Mouse (Mus musculus) naive thymus-derived CD4-positive, alpha-beta T cell, adult 2 months (primary cell): ENCODE data around the gene Mroh8.
A peak's percentile ranks its signal among the peaks of the same experiment; 100 is the strongest.
"Not testable (repeated sequence)": the region's sequence is repeated elsewhere in the genome, so short reads cannot be mapped to it uniquely, and the experiment has no call there.

Source experiments
- DNase-seq: peaks from one replicate; pipeline ENCODE4 v3.0.0-alpha.2; 2011; ENCODE audit warnings: low read depth

Gene Mroh8

DNA sequence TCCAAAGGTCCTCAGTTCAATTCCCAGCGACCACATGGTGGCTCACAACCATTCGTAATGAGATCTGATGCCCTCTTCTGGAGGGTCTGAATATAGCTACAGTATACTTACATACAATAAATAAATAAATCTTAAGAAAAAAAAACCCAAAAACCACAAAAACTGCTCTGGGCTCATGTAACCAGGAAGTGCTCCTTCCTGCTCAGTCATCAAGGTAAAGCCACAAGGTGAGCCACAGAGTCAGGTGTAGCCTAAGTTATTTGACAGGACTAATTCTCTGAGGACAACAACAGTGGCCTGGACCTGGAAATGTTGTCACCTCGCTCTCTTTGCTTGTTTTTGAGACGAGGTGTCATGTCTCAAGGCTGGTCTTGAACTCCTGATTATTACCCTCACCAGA lies 88.7 kb downstream of the Mroh8 start:
- peak; percentile 23 for DNase-seq

DNA sequence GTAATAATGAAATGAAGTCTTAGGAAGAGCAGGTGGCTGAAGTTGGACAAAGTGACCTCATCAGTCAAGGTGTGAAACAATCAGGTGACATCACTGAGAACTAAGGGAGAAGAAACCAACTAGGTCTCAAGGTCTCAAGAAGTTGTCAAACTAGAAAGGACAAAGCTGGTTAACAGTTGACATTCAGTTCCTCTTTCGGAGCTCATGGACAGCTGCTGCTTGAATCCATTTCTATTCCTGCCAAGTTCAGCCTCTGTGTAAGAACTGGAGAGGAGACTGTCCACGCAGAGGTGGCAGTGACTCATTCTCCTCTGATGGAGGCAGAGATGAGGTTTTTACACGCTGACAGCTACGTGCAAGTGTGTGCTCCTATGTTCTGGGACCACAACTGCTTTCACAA lies 92.1 kb downstream of the Mroh8 start:
- DNase-seq: no peak

DNA sequence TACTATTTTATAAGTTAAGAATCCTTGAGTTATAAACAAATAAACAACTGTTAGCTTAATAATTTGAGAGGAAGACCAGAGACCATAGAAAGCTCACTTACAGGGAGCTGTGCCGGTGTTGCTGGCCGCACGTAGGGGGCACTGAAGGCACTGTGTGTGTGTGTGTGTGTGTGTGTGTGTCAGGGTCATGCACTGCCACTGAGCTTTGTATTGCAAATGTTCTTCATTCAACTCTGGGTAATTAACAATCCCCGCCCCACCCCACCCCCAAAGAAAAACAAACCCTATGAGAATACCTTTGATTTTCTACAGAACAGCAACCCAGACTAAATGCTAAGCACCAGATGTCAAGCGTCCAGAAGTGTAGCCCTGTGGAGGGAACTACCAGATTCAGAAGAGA lies 92.8 kb downstream of the Mroh8 start:
- DNase-seq: no peak

DNA sequence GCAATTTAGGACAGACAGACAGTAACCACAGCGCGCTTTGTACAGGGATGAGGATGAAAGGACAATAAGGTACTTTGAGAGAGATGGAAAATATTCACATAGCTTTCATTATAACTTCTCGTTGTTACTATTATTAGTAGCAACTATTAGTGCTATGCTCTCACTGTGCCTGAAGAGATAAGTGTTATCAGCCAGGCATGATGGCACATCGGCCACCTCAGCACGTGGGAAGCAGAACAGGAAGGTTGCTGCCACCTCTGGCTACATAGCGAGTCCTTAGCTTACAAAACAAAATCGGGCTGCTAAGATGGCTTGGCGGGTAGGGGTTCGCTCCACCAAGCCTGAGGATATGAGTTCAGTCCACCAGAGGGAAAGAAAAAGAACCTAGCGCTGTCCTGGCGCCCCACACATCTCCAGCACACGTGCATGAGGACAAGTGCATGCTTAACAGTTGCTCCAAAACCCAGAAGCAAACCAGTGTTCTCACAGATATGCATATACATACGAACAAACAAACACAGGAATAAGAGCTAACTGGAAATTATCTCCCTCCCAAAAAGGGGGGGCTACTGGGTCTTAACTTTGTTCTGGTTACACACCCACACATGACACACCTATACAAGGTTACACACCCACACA lies 94.2 kb downstream of the Mroh8 start:
- no peak for DNase-seq

DNA sequence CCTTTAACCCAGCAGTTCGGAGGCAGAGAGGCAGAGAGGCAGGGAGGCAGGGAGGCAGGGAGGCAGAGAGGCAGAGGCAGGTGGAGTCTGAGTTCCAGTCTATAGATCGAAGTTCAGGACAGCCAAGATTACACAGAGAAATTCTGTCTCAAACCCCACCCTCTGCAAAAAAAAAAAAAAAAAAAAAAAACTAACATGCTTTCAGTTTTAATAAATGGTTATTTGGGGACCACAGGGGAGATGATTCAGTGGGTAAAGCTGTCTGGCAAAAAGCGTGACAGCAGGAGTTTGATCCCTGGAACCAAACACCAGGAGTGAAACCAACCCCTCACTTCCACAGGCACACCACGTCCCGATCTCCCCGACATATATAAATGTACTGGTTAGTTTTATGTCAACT lies 101.2 kb downstream of the Mroh8 start:
- DNase-seq: no peak

DNA sequence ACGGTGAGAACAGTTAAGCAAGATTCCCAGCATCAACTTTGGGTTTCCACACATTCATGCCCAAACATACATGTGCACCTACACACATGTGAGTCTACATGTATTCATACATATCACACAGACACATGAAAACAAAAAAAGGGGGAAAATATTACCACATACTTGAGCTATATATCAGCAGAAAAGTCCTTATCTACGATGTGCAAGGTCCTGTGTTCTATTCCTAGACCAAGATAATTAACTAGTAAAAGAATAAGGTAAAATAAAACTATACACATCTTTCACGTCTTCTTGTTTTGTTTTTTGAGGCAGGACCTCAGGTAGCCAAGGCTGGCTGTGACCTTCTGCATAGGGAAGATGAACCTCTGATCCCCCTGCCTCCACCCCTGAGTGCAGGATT lies 103.1 kb downstream of the Mroh8 start:
- no peak for DNase-seq

DNA sequence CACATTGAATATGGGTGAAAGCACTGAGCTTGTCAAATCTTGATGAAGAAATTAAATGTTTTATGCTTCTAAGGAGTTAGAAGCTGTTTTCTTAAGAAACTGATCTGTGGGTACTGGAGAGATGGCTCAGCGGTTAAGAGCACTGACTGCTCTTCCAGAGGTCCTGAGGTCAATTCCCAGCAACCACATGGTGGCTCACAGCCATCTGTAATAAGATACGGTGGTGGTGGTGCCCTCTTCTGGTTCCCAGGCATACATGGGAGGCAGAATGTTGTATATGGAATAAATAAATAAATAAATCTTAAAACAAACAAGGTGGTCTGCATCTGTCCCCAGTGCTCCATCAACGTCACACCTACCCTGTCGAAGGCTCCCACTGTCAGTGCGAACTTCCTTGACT lies 104.9 kb downstream of the Mroh8 start:
- DNase-seq: no peak

DNA sequence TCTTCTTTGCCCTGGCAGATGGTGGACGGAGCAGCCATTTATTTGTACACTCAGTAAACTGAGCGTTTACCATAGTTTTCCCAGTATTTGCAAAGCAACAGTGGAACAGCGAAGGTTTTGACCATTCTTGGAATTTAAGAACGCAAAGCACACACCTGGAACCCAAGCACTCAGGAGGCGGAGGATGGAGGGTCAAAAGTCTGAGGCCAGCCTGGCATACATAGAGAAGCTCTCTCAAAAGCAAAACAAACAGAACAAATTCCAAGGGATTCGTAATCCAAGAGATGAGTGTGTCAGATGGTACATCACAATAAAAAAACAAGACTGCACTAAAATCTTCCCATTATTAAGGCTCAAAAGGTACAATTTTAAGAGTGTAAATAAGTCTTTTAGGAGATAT lies 105.8 kb downstream of the Mroh8 start:
- no peak for DNase-seq

DNA sequence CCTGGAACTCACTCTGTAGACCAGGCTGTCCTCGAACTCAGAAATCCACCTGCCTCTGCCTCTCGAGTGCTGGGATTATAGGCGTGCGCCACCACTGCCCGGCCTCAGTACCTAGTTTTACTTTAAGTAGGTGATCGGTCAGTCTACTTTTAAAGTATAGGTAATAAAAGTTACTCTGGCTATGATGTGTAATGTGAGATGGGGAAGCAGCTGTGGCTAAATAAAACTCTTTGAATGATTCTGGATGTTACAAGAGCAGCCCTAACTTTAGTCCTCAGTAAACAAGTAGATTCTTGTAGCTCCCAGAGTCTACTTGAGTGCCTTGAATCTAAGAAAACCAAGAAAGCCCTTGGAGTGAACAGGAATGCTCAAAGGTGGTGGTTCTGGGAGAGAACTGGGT lies 106.4 kb downstream of the Mroh8 start:
- no peak for DNase-seq

DNA sequence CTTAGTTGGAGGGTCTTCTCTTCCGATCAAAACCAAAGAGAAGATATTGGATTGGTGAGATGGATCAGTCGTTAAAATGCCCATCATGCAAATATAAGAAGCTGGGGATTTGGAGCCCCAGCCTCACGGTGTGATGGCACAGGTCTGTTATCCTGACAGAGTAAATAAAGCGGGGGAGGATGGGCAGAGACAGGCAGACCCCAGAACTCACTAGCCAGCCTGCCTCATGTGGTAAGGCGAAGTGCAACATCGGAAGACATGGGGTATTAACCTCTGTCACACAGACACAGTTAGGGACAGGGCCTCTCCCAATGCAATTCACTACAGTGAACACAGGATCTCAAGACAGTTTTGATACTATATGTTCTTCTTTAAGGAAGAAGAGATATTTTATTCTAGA lies 108.7 kb downstream of the Mroh8 start:
- DNase-seq: no peak

DNA sequence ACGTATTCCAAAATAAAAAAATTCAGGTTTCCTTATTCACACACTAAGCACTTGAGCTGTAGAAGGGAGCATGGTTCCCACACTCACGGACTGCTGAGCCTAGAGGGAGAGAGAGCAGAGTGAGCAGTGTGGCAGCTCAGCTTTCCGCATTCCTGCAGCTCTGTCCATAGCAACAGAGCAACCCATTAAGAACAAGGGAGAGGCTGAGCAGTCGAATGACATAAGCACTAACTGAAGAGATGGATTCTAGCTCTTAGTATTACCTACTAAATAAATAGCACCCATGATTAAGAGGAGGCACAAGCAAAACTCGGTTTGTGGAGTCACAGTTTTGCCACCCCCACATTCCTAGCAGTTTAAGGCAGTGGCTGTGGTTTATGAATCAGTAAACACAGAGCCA lies 109.2 kb downstream of the Mroh8 start:
- DNase-seq: no peak

DNA sequence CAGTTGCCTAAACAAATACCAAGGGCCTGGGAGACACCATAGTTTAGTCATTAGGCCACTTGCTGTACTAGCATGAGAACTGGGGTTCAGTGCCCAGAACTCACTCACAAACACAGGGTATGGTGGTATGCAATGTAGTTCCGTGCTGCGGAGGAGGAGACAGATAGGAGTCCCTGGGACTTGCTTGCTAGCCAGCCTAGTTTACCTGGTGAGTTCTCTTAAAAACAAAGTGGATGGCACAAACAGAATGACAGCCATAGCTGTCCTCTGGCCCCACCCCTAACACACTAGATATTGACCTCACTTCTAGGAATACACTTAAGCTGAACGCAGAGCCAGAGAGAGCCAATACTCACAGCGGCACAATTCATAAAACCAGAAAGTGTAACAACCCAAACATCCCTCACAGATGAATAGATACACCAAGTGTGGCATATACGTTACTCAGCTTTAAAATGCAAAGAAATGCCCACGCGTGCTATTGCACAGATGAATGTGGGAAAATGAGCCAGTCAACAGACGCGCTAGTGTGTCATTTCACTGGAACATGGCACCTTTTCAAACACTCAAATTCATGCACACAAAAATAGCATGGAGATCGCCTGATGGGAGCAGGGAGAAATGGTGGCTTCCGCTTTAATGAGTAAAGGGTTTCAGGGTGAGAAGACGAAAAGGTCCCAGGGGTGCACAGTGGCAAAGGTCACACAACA lies 112.8 kb downstream of the Mroh8 start:
- no peak for DNase-seq

DNA sequence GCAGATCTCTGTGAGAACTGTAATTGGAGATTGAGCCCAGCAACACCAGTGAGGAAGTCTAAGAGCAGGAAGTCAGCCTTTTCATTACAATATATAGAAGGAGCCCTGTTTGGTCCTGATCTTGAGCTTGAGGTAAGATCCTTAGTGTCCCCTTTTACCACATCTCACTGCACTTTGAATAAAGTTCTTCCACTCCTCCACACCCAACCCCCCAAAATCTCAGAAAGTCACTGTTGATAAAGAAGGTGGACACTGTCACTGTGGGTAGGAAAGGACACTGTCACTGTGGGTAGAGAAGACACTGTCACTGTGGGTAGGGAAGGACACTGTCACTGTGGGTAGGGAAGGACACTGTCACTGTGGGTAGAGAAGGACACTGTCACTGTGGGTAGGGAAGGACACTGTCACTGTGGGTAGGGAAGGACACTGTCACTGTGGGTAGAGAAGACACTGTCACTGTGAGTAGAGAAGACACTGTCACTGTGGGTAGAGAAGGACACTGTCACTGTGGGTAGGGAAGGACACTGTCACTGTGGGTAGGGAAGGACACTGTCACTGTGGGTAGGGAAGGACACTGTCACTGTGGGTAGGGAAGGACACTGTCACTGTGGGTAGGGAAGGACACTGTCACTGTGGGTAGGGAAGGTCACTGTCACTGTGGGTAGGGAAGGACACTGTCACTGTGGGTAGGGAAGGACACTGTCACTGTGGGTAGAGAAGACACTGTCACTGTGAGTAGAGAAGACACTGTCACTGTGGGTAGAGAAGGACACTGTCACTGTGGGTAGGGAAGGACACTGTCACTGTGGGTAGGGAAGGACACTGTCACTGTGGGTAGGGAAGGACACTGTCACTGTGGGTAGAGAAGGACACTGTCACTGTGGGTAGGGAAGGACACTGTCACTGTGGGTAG lies 113.8 kb downstream of the Mroh8 start:
- DNase-seq: not testable (repeated sequence)

DNA sequence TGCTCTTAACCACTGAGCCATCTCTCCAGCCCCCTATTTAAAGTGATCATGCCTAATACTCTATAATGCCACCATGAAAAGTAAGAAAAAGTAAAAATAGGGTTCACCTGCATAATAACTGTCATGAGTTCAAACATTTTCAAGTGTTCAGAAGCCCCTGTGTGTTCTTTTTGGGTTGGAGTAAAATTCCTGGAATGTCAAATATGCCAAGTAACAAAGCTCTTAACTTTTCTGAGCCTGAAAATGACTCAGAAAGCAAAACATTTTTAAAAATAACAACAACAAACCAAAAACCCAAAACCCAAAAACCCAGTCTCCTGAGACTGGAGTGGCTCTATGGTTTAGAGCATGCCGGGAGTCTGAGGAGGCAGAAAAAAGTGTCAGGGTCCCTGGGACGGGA lies 115.2 kb downstream of the Mroh8 start:
- DNase-seq: no peak
